Mouse (Mus musculus): ENCODE data around the gene Gpalpp1. TPM values are rescaled to one million over a fixed set of nuclear protein-coding genes. Genes with fewer than 3 reads are reported as not detected.

The Gpalpp1 gene
- polyA plus RNA-seq, 1 experiment = 4.7 TPM

- Histone ChIP-seq H3K79me2 (ENCODE audit: control insufficient read depth, insufficient read depth) (no peaks in the 10 kb centered on the region), H3K4me3 (ENCODE audit: insufficient read depth, poor library complexity, severe bottlenecking) (peak overlapping the region; percentile 60), H3K36me3 (ENCODE audit: control insufficient read depth, insufficient read depth) (no peaks in the 10 kb centered on the region), H3K79me3 (ENCODE audit: low read depth) (no peaks in the 10 kb centered on the region), H3ac (ENCODE audit: control insufficient read depth, insufficient read length, low read depth) (no peak overlapping the region), H3K27me3 (ENCODE audit: control insufficient read depth, insufficient read depth, insufficient read length) (no peaks in the 10 kb centered on the region)
- no peak for TF ChIP-seq CEBPB (IDR thresholded peaks at IDR 0.05; ENCODE audit: low read depth)
- TF ChIP-seq FOSL1 (IDR thresholded peaks at IDR 0.05; ENCODE audit: insufficient read depth, low read length, poor library complexity, severe bottlenecking) = no peak
- no peak for TF ChIP-seq MYOD1 (IDR thresholded peaks at IDR 0.05; ENCODE audit: control insufficient read depth, insufficient read length, low read depth)
- TF ChIP-seq CTCF (IDR thresholded peaks at IDR 0.05; ENCODE audit: control insufficient read depth, insufficient read depth, insufficient read length) = no peak
- no peak for TF ChIP-seq USF1 (IDR thresholded peaks at IDR 0.05; ENCODE audit: low read depth)
- no peak for TF ChIP-seq MYOG (IDR thresholded peaks at IDR 0.05; ENCODE audit: control insufficient read depth, extremely low read depth, insufficient read length)
- TF ChIP-seq MAX (IDR thresholded peaks at IDR 0.05) = no peak
These were observed 41.2 kb upstream of the Gpalpp1 start for GRCm38 (mm10) chr14:76151820-76152161.

DNA sequence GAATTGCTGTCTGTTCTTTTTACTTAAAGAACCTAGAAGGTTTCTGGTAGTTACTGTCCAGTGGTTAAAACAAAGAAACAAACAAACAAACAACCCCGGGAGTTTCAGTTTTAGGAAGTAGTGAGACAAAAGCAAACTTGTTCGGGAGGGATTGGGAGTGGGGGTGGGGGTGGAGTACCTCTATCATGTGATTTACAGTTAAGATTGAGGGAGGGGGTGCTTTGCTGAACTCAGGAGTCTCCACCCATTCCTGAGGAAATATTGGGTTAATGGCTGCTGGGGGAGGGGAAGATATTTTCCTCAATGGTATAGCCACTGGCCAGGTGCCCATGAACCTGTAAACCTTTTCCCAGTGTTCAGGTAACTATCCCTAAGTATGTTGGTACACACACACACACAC, 40.5 kb upstream of the Gpalpp1 start:
- TF ChIP-seq CEBPB (IDR thresholded peaks at IDR 0.05; ENCODE audit: low read depth) (no peak), MAX (IDR thresholded peaks at IDR 0.05) (no peak), FOSL1 (IDR thresholded peaks at IDR 0.05; ENCODE audit: insufficient read depth, low read length, poor library complexity, severe bottlenecking) (no peak), CTCF (IDR thresholded peaks at IDR 0.05; ENCODE audit: control insufficient read depth, insufficient read depth, insufficient read length) (no peak), USF1 (IDR thresholded peaks at IDR 0.05; ENCODE audit: low read depth) (no peak), MYOG (IDR thresholded peaks at IDR 0.05; ENCODE audit: control insufficient read depth, extremely low read depth, insufficient read length) (no peak), MYOD1 (IDR thresholded peaks at IDR 0.05; ENCODE audit: control insufficient read depth, insufficient read length, low read depth) (no peak)
- H3K79me2 ChIP-seq (ENCODE audit: control insufficient read depth, insufficient read depth) = no peaks in the 10 kb centered on the region
- H3K4me3 ChIP-seq (ENCODE audit: insufficient read depth, poor library complexity, severe bottlenecking) = no peak overlapping the region
- H3K36me3 ChIP-seq (ENCODE audit: control insufficient read depth, insufficient read depth) = no peaks in the 10 kb centered on the region
- no peaks in the 10 kb centered on the region for H3K79me3 ChIP-seq (ENCODE audit: low read depth)
- H3ac ChIP-seq (ENCODE audit: control insufficient read depth, insufficient read length, low read depth) = no peak overlapping the region
- H3K27me3 ChIP-seq (ENCODE audit: control insufficient read depth, insufficient read depth, insufficient read length) = no peaks in the 10 kb centered on the region

GRCm38 (mm10) chr14:76150499-76150898, 39.9 kb upstream of the Gpalpp1 start:
- Histone ChIP-seq H3ac (ENCODE audit: control insufficient read depth, insufficient read length, low read depth) (no peak overlapping the region), H3K79me3 (ENCODE audit: low read depth) (no peaks in the 10 kb centered on the region), H3K79me2 (ENCODE audit: control insufficient read depth, insufficient read depth) (no peaks in the 10 kb centered on the region), H3K4me3 (ENCODE audit: insufficient read depth, poor library complexity, severe bottlenecking) (no peak overlapping the region), H3K27me3 (ENCODE audit: control insufficient read depth, insufficient read depth, insufficient read length) (no peaks in the 10 kb centered on the region), H3K36me3 (ENCODE audit: control insufficient read depth, insufficient read depth) (no peaks in the 10 kb centered on the region)
- TF ChIP-seq MYOG (IDR thresholded peaks at IDR 0.05; ENCODE audit: control insufficient read depth, extremely low read depth, insufficient read length) = no peak
- TF ChIP-seq CTCF (IDR thresholded peaks at IDR 0.05; ENCODE audit: control insufficient read depth, insufficient read depth, insufficient read length) = no peak
- TF ChIP-seq MYOD1 (IDR thresholded peaks at IDR 0.05; ENCODE audit: control insufficient read depth, insufficient read length, low read depth) = no peak
- no peak for TF ChIP-seq USF1 (IDR thresholded peaks at IDR 0.05; ENCODE audit: low read depth)
- no peak for TF ChIP-seq FOSL1 (IDR thresholded peaks at IDR 0.05; ENCODE audit: insufficient read depth, low read length, poor library complexity, severe bottlenecking)
- no peak for TF ChIP-seq MAX (IDR thresholded peaks at IDR 0.05)

DNA sequence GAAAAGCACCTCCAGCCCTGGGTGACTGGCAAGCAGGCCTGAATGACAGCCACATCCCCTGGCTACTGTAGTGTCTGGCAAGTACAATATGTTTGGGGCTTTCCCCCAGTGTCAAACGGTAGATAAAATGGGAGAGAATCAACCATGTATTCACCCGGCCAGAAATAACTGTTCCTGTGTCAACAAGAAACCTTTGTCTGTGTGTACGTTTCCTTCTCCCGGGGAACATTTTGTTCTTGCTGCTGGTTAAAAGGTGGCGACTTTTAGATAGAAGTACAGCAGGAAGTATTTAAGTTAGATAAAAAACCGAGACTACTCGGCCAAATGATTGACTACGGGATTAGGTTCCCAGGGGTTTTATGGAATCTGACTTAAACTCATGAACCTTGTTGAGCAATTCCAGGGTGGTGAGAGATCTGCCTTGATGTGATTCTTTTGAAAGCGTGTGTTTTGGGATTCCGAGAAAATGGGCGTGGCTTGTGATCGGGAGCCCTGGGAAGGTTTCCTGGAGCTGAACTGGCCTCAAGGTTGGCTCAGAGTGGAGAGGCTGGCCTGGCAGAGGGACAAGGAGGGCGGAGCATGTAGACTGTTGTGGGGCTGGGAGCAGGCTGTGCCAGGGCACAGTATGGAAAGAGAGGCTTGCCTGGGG, 39.1 kb upstream of the Gpalpp1 start:
- Histone ChIP-seq H3ac (ENCODE audit: control insufficient read depth, insufficient read length, low read depth) (no peak overlapping the region), H3K79me3 (ENCODE audit: low read depth) (no peaks in the 10 kb centered on the region), H3K36me3 (ENCODE audit: control insufficient read depth, insufficient read depth) (no peaks in the 10 kb centered on the region), H3K4me3 (ENCODE audit: insufficient read depth, poor library complexity, severe bottlenecking) (no peak overlapping the region), H3K27me3 (ENCODE audit: control insufficient read depth, insufficient read depth, insufficient read length) (no peaks in the 10 kb centered on the region), H3K79me2 (ENCODE audit: control insufficient read depth, insufficient read depth) (no peaks in the 10 kb centered on the region)
- TF ChIP-seq FOSL1 (IDR thresholded peaks at IDR 0.05; ENCODE audit: insufficient read depth, low read length, poor library complexity, severe bottlenecking) (no peak), USF1 (IDR thresholded peaks at IDR 0.05; ENCODE audit: low read depth) (no peak), MYOG (IDR thresholded peaks at IDR 0.05; ENCODE audit: control insufficient read depth, extremely low read depth, insufficient read length) (no peak), CEBPB (IDR thresholded peaks at IDR 0.05; ENCODE audit: low read depth) (peak; percentile 19), MAX (IDR thresholded peaks at IDR 0.05) (no peak), MYOD1 (IDR thresholded peaks at IDR 0.05; ENCODE audit: control insufficient read depth, insufficient read length, low read depth) (no peak), CTCF (IDR thresholded peaks at IDR 0.05; ENCODE audit: control insufficient read depth, insufficient read depth, insufficient read length) (no peak)

DNA sequence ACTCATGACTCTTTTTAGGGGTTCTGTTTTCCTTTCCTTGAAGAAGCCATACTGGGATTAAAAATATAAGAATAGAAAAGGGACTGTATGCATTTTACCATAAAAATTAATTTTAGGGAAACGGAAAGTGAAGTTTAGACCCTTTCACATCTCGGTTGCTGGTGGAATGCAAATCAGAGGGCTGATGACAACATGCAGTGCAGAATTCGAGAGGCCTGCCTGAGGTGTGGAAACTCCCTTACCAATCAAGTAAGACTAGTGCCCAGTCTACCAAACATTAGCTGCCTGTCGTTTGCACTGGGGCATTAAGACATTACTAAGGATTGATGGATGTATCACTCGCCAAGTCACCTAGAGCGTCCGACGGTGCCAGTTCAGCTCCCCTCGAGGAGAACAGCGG, 37.7 kb upstream of the Gpalpp1 start:
- TF ChIP-seq FOSL1 (IDR thresholded peaks at IDR 0.05; ENCODE audit: insufficient read depth, low read length, poor library complexity, severe bottlenecking) = no peak
- TF ChIP-seq MYOG (IDR thresholded peaks at IDR 0.05; ENCODE audit: control insufficient read depth, extremely low read depth, insufficient read length) = no peak
- no peak for TF ChIP-seq MAX (IDR thresholded peaks at IDR 0.05)
- TF ChIP-seq MYOD1 (IDR thresholded peaks at IDR 0.05; ENCODE audit: control insufficient read depth, insufficient read length, low read depth) = no peak
- no peak for TF ChIP-seq CEBPB (IDR thresholded peaks at IDR 0.05; ENCODE audit: low read depth)
- no peak for TF ChIP-seq CTCF (IDR thresholded peaks at IDR 0.05; ENCODE audit: control insufficient read depth, insufficient read depth, insufficient read length)
- no peak for TF ChIP-seq USF1 (IDR thresholded peaks at IDR 0.05; ENCODE audit: low read depth)
- H3K79me2 ChIP-seq (ENCODE audit: control insufficient read depth, insufficient read depth) = no peaks in the 10 kb centered on the region
- no peaks in the 10 kb centered on the region for H3K79me3 ChIP-seq (ENCODE audit: low read depth)
- no peaks in the 10 kb centered on the region for H3K36me3 ChIP-seq (ENCODE audit: control insufficient read depth, insufficient read depth)
- no peak overlapping the region for H3K4me3 ChIP-seq (ENCODE audit: insufficient read depth, poor library complexity, severe bottlenecking)
- no peaks in the 10 kb centered on the region for H3K27me3 ChIP-seq (ENCODE audit: control insufficient read depth, insufficient read depth, insufficient read length)
- no peak overlapping the region for H3ac ChIP-seq (ENCODE audit: control insufficient read depth, insufficient read length, low read depth)
